Mouse (Mus musculus) hindbrain, embryonic 16.5 days (tissue): ENCODE results near the gene Zfp618. TPM values are rescaled to one million over a fixed set of nuclear protein-coding genes. Genes with fewer than 3 reads are reported as not detected.

ENCODE experiments used
- polyA plus RNA-seq: library from polyadenylated mRNA; unstranded; fragments of >200 nt; fragmentation: Nextera tagmentation; extraction: Ambion mirVana; gene quantifications from 2 replicates; pipeline ENCODE4 v1.2.1, GENCODE M21; 2015

Zfp618 gene
- polyA plus RNA-seq, 1 experiment from 2014 or later = 22.9 TPM

Other genes starting within 250 kb of the Zfp618 start
- gene Ambp, start 189.2 kb downstream of the Zfp618 start, polyA plus RNA-seq = 0.29 TPM in 1 of 2 replicates, not detected in the other
- not detected in 2 replicates for gene Kif12, start 206.6 kb downstream of the Zfp618 start, polyA plus RNA-seq
- 2.7 and 3.1 TPM in 2 replicates for gene Col27a1, start 248.4 kb downstream of the Zfp618 start, polyA plus RNA-seq